Mouse (Mus musculus) CD4-positive, CD25-positive, alpha-beta regulatory T cell, adult 4 months (primary cell): Measurements from ENCODE around the gene Cfap97. TPM values are rescaled to one million over a fixed set of nuclear protein-coding genes. Genes with fewer than 3 reads are reported as not detected.
"Not testable (repeated sequence)": the region's sequence is repeated elsewhere in the genome, so short reads cannot be mapped to it uniquely, and the experiment has no call there.

Experiments
- ATAC-seq: one replicate; pipeline ENCODE4 v1.8.0; 2017
- polyA plus RNA-seq, 2 experiments: library from polyadenylated mRNA; unstranded; fragments of 100-300 nt; shearing (Covaris generic); gene quantifications; one replicate each; pipeline ENCODE4 v1.2.1; 2017

Cfap97 gene
- polyA plus RNA-seq, 2 experiments from 2014 or later = 28.6 to 35.0 TPM

- peak; percentile 98 for ATAC-seq
Observed at GRCm38 (mm10) chr8:46162953-46163869, 11.6 kb downstream of the Cfap97 start.

DNA sequence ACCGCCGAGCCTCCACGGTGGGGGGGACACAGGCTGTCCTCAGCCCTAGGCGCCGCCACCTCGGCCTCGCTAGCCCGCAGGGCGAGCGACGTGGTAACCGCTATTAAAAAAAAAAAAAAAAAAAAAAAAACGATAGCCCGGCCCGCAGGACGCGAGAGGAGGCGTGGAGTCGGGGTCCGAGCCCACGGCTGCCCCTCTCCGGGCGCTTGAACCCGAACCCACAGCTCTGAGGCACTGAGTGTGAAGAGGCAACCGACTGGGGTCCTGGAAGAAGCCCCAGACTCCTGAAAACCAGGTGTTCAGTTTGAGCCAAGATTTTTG, 12.3 kb downstream of the Cfap97 start:
- ATAC-seq = no peak

- no peak for ATAC-seq
Observed at GRCm38 (mm10) chr8:46173651-46174050, 22.1 kb downstream of the Cfap97 start.

GRCm38 (mm10) chr8:46180136-46180535, 28.6 kb downstream of the Cfap97 start:
- ATAC-seq = no peak

- ATAC-seq = peak; percentile 78
Observed at GRCm38 (mm10) chr8:46185361-46185760, 33.8 kb downstream of the Cfap97 start.

DNA sequence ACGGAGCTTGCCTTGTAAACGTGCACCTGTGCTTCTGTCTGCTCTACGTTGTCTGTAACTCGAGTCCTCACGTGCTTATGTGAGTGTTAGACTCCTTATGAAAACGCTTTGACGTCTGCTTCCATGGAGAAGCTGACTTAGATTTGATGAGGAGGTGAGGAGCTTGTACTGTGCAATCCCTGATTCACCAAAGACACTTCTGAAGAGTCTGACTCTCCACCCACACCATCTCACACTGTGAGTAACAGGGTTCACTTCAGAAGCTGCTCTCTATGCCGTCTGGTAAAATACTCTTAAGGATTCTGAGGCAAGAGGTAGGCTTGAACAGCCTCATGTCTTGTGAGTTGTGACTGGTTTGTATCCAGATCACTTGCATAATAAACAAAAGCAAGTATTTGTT, 41.5 kb downstream of the Cfap97 start:
- ATAC-seq = no peak

DNA sequence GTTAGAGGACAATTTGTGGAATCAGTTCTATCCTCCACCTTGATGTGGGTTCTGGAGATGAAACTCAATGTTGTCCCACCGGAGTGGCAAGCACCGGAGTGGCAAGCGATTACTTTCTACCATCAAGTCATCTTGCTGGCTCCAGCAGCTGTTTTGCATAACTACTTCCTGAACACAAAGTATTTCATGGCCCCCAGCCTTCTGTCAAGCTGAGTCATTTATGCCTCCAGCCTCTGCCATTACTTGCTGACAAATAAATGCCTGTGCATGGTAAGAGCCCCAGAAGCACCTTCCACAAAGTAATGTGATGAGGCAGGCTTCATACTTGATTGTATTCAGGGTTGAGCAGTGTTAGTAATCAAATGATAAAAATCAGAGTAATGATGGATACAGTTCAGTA, 45.3 kb downstream of the Cfap97 start:
- ATAC-seq = no peak

DNA sequence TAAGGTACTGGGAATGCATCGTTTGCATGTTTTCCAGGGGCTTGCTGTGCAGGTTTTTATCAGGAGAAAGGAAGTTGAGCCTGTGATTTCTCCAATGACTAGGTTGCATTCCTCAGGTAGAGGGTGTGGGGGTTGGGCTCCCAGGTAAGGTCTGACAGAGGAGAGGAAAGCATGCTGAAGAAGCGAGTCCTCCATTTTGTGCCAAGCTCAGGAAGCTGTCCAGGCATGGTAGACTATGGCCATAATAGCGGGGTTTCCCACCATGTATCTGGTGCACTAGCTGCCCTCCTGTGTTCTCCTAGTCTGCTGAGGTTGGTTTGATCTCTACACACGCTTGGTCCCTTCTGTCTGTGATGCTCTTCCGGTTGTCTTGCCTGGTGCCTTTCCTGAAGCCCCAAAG, 46.1 kb downstream of the Cfap97 start:
- ATAC-seq = no peak

- ATAC-seq = peak; percentile 83
Observed at GRCm38 (mm10) chr8:46202350-46202749, 50.8 kb downstream of the Cfap97 start.

GRCm38 (mm10) chr8:46204301-46204700, 52.7 kb downstream of the Cfap97 start:
- ATAC-seq = no peak

DNA sequence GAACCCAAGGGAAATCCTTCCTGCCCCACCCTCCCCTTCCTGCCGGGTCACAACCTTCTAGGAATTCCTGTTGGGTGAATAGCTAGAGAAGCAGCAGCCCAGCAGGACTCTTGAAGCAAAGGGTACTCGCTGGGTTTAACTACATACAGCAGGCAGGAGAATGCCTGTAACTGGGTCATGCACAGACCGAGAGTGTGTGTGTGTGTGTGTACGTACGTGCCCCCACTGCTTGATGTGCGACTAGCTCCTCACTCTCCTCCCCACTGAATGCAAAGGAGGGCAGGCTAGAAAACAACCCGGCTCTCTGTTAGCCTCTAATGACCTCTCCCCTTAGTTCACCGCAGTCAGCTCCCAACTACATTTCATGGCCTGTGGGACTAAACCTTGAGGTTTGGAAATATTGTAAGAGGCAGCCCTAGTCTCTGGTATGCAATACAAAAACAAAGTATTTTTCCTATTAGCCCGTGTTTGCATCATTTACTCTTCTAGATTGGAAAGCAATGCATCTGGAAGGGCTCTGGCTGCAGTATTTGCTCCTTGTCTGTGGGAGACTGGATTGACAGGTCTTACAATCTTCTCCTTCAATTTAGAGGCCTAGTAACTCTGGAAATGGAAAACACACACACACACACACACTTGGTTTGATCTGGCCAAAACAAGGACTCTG, 53.5 kb downstream of the Cfap97 start:
- ATAC-seq = no peak

DNA sequence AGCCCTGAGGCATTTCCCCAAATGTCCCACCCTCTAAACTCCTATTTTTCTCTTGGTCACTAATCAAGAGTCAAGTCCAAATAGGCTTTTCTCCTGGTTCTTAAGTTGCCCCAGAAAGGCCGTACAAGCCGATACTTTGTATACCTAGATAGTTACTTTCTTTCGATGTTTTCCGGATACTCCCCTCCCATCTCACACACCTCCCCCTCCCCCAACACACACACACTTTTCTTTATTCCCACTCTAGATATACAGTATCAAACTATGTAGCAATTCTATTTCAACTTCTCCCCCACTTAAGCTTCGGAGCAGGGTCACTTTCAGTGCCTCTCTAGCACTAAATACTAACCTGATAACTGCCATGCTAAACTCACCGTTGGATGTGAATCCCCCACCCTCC, 54.5 kb downstream of the Cfap97 start:
- no peak for ATAC-seq

DNA sequence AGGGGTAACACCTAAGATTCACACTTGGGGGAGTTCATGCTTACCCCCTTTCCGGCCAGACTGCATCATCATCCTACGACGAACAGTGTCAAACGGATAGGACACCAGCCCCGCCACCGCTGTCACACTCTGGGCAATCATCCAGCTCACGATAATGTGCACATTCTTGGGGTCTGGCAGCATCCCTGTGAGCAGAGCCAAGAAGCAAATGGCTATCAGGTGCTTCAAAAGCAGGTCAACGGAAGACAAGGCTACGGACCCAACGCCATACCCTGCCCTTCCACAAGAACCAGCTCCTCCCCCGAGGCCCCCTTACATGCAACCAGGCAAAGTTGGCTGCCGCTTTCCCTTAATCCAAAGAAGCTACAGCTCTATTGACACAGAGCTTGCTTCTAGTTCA, 56.8 kb downstream of the Cfap97 start:
- ATAC-seq = no peak

DNA sequence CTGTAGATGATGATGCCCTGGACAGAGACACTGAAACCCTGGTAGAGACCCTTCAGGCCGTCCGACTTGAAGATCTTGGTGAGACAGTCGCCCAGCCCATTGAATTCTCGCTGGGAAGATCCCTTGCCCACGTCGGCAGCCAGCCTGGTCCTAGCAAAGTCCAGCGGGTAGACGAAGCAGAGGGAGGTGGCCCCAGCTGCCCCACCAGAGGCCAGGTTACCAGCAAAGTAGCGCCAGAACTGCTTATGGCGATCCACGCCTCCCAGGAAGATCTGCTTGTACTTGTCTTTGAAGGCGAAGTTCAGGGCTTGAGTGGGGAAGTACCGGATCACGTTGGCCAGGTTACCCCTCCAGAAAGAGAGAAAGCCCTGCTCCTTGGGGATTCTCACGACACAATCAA, 57.5 kb downstream of the Cfap97 start:
- ATAC-seq = no peak

- peak; percentile 92 for ATAC-seq
Observed at GRCm38 (mm10) chr8:46210404-46211315, 59.1 kb downstream of the Cfap97 start, which contains the start of gene Slc25a4. Slc25a4 (minus strand) TSS chr8:46211284.

GRCm38 (mm10) chr8:46211611-46212071, 60.1 kb downstream of the Cfap97 start:
- no peak for ATAC-seq

DNA sequence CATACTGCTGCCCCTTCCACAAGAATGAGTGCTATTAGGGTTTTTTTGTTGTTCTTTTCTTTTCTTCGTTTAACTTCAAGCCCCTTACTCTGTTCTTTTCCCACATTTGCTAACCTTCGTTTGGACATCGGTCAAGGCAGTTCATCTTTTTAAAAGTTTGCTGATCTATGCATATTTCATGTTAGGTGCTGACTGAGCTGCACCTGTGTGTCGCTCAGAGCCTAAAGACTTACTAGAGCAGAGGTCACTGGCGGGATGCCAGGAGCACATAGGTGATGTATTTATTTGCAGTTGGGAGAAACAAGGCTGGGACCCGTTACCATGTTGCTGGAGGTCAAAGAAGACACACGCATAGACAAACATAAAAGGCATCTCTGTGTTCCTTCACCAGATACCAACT, 60.6 kb downstream of the Cfap97 start:
- no peak for ATAC-seq

DNA sequence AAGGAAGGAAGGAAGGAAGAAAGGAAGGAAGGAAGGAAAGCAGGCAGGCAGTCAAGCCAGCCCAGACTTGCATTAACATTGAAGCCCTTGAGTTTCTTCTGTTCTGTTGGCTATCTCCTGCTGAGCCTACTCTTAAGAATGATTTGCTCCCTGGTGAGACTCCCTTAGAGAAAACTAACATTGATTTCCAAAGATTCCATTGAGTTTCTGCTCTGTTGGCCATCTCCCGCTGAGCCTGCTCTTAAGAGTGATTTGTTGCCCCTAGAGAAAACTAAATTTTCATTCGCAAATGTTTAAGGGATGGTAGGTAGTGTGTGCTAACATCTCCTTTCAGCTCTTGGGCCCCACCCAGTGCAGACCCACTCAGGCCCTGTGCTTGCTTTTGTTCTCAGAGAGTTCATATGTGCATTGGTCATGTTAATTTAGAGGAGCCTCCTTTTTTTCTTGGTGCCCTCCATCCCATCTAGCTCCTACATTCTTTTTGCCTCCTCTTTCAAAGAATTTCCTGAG, 62.5 kb downstream of the Cfap97 start:
- no peak for ATAC-seq

- ATAC-seq = no peak
Observed at GRCm38 (mm10) chr8:46216838-46217237, 65.3 kb downstream of the Cfap97 start.

DNA sequence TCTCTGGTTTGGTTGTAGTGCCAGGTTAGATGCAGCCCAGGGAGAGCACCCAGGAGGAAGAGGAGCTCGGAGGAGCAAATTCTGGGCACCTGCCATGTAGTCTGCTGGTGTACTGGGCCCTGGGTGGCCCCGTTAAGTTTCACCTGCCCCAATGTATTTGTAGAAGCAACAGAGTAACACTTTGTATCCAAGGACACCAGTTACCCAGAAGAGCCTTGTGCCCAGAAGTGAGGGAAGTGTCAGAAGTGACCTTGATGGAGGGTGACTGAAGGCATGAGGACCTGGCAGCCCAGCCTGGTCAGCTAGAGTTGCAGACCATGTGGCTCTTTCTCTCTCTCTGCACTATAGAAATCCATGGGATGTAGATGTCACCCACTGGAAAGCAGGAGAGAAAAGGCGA, 69.0 kb downstream of the Cfap97 start:
- no peak for ATAC-seq

DNA sequence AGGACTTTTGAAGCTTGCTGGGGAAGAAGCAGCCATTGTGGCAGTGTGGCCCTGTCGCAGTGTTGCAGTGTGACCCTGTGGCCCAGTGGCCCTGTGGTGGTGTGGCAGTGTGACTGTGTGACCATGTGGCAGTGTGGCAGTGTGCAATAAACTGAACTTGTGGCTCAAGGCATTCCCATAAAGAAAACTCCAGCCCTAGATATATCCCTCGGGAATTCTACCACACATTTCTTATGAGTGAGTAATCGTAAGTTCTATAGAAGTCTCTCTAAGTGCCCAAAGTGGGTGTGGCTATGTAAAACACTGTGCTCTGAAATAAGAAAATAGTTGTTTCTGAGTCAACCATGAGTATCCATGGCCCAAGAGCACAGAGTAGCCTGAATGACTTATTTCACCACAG, 73.9 kb downstream of the Cfap97 start:
- no peak for ATAC-seq

DNA sequence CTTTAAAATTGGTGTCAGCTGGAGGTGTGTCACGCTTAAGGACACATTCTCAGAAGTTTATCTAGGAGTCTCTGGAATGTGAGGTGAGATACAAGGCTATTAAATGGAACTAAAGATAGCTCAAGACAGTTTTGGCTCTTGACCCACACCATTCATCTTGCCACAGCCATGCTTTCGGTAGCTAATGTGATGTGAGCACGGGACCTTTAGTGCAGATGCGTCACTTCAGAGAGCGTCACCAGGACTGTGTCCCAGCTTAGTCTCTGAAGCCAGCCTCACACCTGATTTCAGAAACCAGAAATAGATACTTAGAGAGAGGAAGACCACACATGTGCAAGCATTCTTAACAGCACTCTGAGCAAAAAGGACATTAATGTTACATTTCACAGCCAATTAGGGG, 75.1 kb downstream of the Cfap97 start:
- ATAC-seq = no peak

DNA sequence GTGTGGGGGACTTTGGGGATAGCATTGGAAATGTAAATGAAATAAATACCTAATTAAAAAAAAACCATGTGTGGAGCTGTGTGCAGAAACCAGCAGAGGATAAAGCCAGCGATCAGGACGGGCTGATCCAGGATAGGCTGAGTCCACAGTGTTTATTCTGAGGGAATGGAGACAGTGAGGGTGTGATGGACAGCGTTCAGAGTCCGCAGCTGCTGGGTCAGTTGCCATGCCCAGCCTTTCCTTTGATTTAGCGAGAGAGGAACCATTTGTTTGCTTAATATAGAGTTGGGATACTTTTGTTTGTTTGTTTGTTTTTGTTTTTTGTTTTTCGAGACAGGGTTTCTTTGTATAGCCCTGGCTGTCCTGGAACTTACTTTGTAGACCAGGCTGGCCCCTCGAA, 80.4 kb downstream of the Cfap97 start:
- ATAC-seq = not testable (repeated sequence)
